15 mouse cellular contexts compared by ENCODE assay signal in genomic region chr13:35752046-35752445, GRCm38 (mm10).
DNase-seq lines count a peak whose midpoint lies in the region; ATAC-seq lines count a peak whose summit lies in the region.
"Had no signal": no experiment of that assay in that cellular context is flagged by ENCODE, and none has a peak within 500 bp of the region (broad histone marks: within the 10 kb centered on the region; RNA-seq: fewer than 3 reads in every experiment).

No protein-coding gene starts in this region.

- no peaks in the 10 kb centered on the region for H3K9me3 ChIP-seq in liver, embryonic 13.5 days (replicated peaks)
- H3K9me3 ChIP-seq in liver, embryonic 11.5 days (ENCODE audit: control insufficient read depth, low read length), result no peaks in the 10 kb centered on the region
- peaks cover 7% of the 10 kb centered on the region for H3K9me3 ChIP-seq in kidney, embryonic 15.5 days (replicated peaks)
- H3K9me3 ChIP-seq: limb, embryonic 15.5 days had no signal

- peak overlapping the region; percentile 53 for H3K27ac ChIP-seq in liver, embryonic 13.5 days
- H3K27ac ChIP-seq in liver, embryonic 11.5 days (ENCODE audit: low read depth, low read length), result no peak overlapping the region
- no peak overlapping the region for H3K27ac ChIP-seq in kidney, embryonic 15.5 days
- H3K27ac ChIP-seq: embryonic facial prominence, embryonic 13.5 days; limb, embryonic 15.5 days had no signal

- no peak for ATAC-seq in liver, embryonic 13.5 days (ENCODE audit: low read depth)
- no peak for ATAC-seq in liver, embryonic 11.5 days (replicated peaks; ENCODE audit: low FRiP score)
- no peak for ATAC-seq in kidney, embryonic 15.5 days (replicated peaks; ENCODE audit: low FRiP score)
- ATAC-seq: inflammation-experienced regulatory T-cells, adult 6 months; midbrain, embryonic 16.5 days had no signal

- no peak overlapping the region for H3K4me3 ChIP-seq in liver, embryonic 13.5 days (replicated peaks)
- no peak overlapping the region for H3K4me3 ChIP-seq in liver, embryonic 11.5 days (ENCODE audit: low read depth, low read length)
- no peak overlapping the region for H3K4me3 ChIP-seq in kidney, embryonic 15.5 days (replicated peaks)
- H3K4me3 ChIP-seq: embryonic facial prominence, embryonic 13.5 days; limb, embryonic 15.5 days; megakaryocyte, embryonic 14.5 days had no signal

- no peaks in the 10 kb centered on the region for H3K27me3 ChIP-seq in liver, embryonic 13.5 days
- no peaks in the 10 kb centered on the region for H3K27me3 ChIP-seq in liver, embryonic 11.5 days (replicated peaks; ENCODE audit: control insufficient read depth, insufficient read depth, low read length)
- H3K27me3 ChIP-seq in kidney, embryonic 15.5 days, result no peaks in the 10 kb centered on the region
- H3K27me3 ChIP-seq: embryonic facial prominence, embryonic 13.5 days; limb, embryonic 15.5 days; megakaryocyte, embryonic 14.5 days had no signal

- H3K9ac ChIP-seq in liver, embryonic 13.5 days, result 0 out of 2 replicates have a peak overlapping the region, but pooled peaks have one; percentile 19
- H3K9ac ChIP-seq in liver, embryonic 11.5 days (ENCODE audit: low read depth, low read length), result no peak overlapping the region
- H3K9ac ChIP-seq in kidney, embryonic 15.5 days, result no peak overlapping the region
- H3K9ac ChIP-seq: embryonic facial prominence, embryonic 13.5 days; limb, embryonic 15.5 days had no signal

- no peaks in the 10 kb centered on the region for H3K36me3 ChIP-seq in liver, embryonic 13.5 days
- no peaks in the 10 kb centered on the region for H3K36me3 ChIP-seq in liver, embryonic 11.5 days (ENCODE audit: control insufficient read depth, insufficient read depth, low read length)
- H3K36me3 ChIP-seq in kidney, embryonic 15.5 days, result no peaks in the 10 kb centered on the region
- H3K36me3 ChIP-seq: embryonic facial prominence, embryonic 13.5 days; limb, embryonic 15.5 days had no signal

- WGBS in liver, embryonic 13.5 days (ENCODE audit: insufficient replicate concordance), result 77% methylated on average over 7 of the region's 7 CpGs
- 85% methylated on average over 7 of the region's 7 CpGs for WGBS in liver, embryonic 11.5 days
- WGBS in kidney, embryonic 15.5 days, result 91% methylated on average over 7 of the region's 7 CpGs

- H3K4me1 ChIP-seq in liver, embryonic 13.5 days (replicated peaks), result peaks cover 89% of the 10 kb centered on the region
- H3K4me1 ChIP-seq in liver, embryonic 11.5 days (replicated peaks; ENCODE audit: control insufficient read depth, insufficient read depth, low read length), result peaks cover 45% of the 10 kb centered on the region
- peaks cover 29% of the 10 kb centered on the region for H3K4me1 ChIP-seq in kidney, embryonic 15.5 days

- DNase-seq in liver, embryonic 13.5 days, result no peak
- no peak for DNase-seq in liver, embryonic 11.5 days (ENCODE audit: low spot score)
- peak; percentile 90 for DNase-seq in cerebellum, adult 11-12 months
- peak; percentile 60 to 69 for DNase-seq in cerebellum, postnatal 10 days
- DNase-seq in telencephalon, adult 2 months (ENCODE audit: low read depth, low spot score), result peak; percentile 51
- DNase-seq in right cerebral cortex, postnatal 14 days, result no peak
- DNase-seq: gastrocnemius, postnatal 10 days; lung, postnatal 10 days; thymus, adult 2 months had no signal

- no peak overlapping the region for H3K4me2 ChIP-seq in liver, embryonic 13.5 days
- no peak overlapping the region for H3K4me2 ChIP-seq in liver, embryonic 11.5 days
- H3K4me2 ChIP-seq in kidney, embryonic 15.5 days, result no peak overlapping the region
- H3K4me2 ChIP-seq: embryonic facial prominence, embryonic 13.5 days; limb, embryonic 15.5 days had no signal

Comparison
In these comparisons a context has a peak if more than half of its experiments do, and no peak if none do; other contexts are left out.
1. DNase-seq: peak in cerebellum, adult 11-12 months (single experiment), cerebellum, postnatal 10 days (2 of 2) and telencephalon, adult 2 months (single experiment); none in liver, embryonic 13.5 days (single experiment), liver, embryonic 11.5 days (single experiment) and right cerebral cortex, postnatal 14 days (single experiment).